Mouse (Mus musculus): ENCODE data around the gene Hoxd3. TPM values are rescaled to one million over a fixed set of nuclear protein-coding genes. Genes with fewer than 3 reads are reported as not detected.

The Hoxd3 gene
- polyA plus RNA-seq, 1 experiment from 2014 or later, result not detected

DNA sequence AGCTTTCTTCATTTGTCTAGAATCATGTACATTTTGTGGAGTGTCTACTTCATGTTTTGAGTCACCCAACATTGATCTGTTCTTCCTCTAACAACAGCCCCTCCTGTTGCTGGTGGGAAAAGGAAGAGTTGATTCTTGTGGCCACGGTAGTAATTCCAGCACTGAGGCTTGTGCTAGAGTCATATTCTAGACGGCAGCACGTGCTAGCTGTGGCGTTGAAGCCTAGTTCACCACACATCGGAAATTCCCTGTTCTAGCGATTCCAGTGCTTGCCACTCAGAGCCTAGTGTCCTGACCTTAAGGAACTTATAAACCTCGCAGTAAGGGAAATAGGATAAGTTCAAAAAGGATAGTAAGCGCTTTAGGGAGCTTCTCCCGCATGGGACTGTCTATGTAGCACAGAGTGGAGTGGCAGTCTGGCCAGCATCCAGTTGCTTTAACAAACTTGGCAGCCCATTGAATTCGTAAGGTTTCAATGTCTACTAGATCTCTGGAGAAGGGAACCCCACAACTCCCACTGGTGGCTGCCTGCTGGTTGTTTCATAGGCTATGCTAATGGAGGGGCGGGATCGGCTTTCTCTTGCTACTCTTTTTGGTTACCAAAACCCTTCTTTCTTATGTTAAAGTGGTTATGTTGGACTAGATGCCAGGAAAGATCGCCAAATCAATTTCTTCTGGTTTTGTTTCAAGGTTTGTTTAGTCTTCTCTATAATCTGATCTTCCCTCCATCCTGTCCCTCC, 66.0 kb downstream of the Hoxd3 start:
- H3K4me3 ChIP-seq (ENCODE audit: low read depth, low read length), result no peak overlapping the region
- 62% methylated on average over 13 of the region's 13 CpGs for WGBS
- DNase-seq (ENCODE audit: low spot score) (no peak), ATAC-seq (no peak)
- no peak overlapping the region for H3K4me2 ChIP-seq (replicated peaks; ENCODE audit: low read depth, low read length)
- no peaks in the 10 kb centered on the region for H3K4me1 ChIP-seq (ENCODE audit: insufficient read depth, low read depth, low read length)
- no peaks in the 10 kb centered on the region for H3K27me3 ChIP-seq (replicated peaks; ENCODE audit: insufficient read depth, low read length)
- H3K36me3 ChIP-seq (ENCODE audit: insufficient read depth, low read length), result no peaks in the 10 kb centered on the region
- H3K9ac ChIP-seq (replicated peaks; ENCODE audit: low read depth), result no peak overlapping the region
- no peak overlapping the region for H3K27ac ChIP-seq (ENCODE audit: low read length)
- no peaks in the 10 kb centered on the region for H3K9me3 ChIP-seq (ENCODE audit: low read length)
- no peak for TF ChIP-seq CTCF (IDR thresholded peaks at IDR 0.05)
- no peak for TF ChIP-seq EP300 (IDR thresholded peaks at IDR 0.05)

DNA sequence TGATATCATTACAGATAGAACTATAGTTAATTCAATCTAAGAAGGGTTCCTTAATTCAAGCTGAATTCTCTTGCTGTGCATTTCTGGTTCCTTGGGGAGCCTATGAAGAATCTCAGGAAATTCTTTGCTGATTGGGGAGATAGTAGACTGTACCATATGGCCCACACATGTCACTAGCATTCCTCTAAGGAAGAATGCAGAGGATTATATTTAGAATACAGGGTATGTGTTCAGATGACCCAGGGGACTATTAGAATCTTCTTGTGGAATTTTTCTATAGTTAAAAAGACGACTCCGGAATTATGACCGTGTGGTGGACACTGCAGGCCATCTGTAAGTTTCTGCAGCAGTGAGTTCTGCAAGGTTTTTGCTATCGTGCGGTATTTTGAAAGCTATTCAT, 69.7 kb downstream of the Hoxd3 start:
- no peak overlapping the region for H3K27ac ChIP-seq (ENCODE audit: low read length)
- H3K4me3 ChIP-seq (ENCODE audit: low read depth, low read length), result no peak overlapping the region
- H3K9me3 ChIP-seq (ENCODE audit: low read length), result no peaks in the 10 kb centered on the region
- ATAC-seq (no peak), DNase-seq (ENCODE audit: low spot score) (no peak)
- TF ChIP-seq CTCF (IDR thresholded peaks at IDR 0.05), result no peak
- TF ChIP-seq EP300 (IDR thresholded peaks at IDR 0.05), result no peak
- no peaks in the 10 kb centered on the region for H3K4me1 ChIP-seq (ENCODE audit: insufficient read depth, low read depth, low read length)
- H3K9ac ChIP-seq (replicated peaks; ENCODE audit: low read depth), result no peak overlapping the region
- 77% methylated on average over 5 of the region's 5 CpGs for WGBS
- no peaks in the 10 kb centered on the region for H3K36me3 ChIP-seq (ENCODE audit: insufficient read depth, low read length)
- no peak overlapping the region for H3K4me2 ChIP-seq (replicated peaks; ENCODE audit: low read depth, low read length)
- H3K27me3 ChIP-seq (replicated peaks; ENCODE audit: insufficient read depth, low read length), result no peaks in the 10 kb centered on the region

DNA sequence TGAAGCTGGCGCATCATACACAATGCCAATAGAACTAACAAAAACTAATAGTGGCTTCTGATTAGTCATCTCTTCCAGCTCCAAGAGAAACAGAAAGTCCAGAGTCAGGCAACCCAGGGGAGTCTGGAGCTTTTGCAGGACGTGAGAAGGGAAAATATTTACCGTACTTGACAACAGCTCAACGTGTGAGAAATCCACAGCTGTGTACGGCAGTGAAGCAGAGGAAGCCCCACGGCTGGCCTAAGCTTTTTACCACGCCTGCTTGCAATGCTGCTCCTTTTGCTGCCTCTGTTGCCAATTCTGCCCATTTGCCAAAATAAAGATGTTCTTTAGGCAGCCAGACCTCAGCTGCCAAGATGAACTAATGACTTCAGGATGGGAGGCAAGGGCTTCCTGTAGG, 83.8 kb downstream of the Hoxd3 start:
- Histone ChIP-seq H3K27me3 (replicated peaks; ENCODE audit: insufficient read depth, low read length) (no peaks in the 10 kb centered on the region), H3K36me3 (ENCODE audit: insufficient read depth, low read length) (no peaks in the 10 kb centered on the region), H3K27ac (ENCODE audit: low read length) (no peak overlapping the region), H3K4me1 (ENCODE audit: insufficient read depth, low read depth, low read length) (no peaks in the 10 kb centered on the region), H3K4me3 (ENCODE audit: low read depth, low read length) (no peak overlapping the region), H3K9me3 (ENCODE audit: low read length) (no peaks in the 10 kb centered on the region), H3K9ac (replicated peaks; ENCODE audit: low read depth) (no peak overlapping the region), H3K4me2 (replicated peaks; ENCODE audit: low read depth, low read length) (no peak overlapping the region)
- no peak for TF ChIP-seq CTCF (IDR thresholded peaks at IDR 0.05)
- no peak for TF ChIP-seq EP300 (IDR thresholded peaks at IDR 0.05)
- DNase-seq (ENCODE audit: low spot score) (peak; percentile 18), ATAC-seq (no peak)
- WGBS, result 36% methylated on average over 7 of the region's 7 CpGs

MicroRNAs encoded within 50 kb of the gene (microRNA counts, 519-probe panel; counts per million panel counts)
- 2,371 counts per million, percentile 7 among the panel's probes with 10 or more counts for microRNA mmu-miR-10b

Small RNA genes within 50 kb of the gene (microRNA-seq; reads per million reads assigned to microRNA genes)
- not detected for gene Gm44463
- gene Mir10b, result 738 reads per million, percentile 72 among the genes with 10 or more reads in this experiment

Other genes starting within 250 kb of the Hoxd3 start
- 10.6 and 13.3 TPM in 2 replicates for gene Lnpk, start 132.5 kb upstream of the Hoxd3 start, polyA plus RNA-seq (2015; fragmentation: Nextera tagmentation; extraction: Ambion mirVana)
- not detected in 2 replicates for gene Evx2, start 52.4 kb upstream of the Hoxd3 start, polyA plus RNA-seq (2015; fragmentation: Nextera tagmentation; extraction: Ambion mirVana)
- not detected in 2 replicates for gene Hoxd13, start 43.6 kb upstream of the Hoxd3 start, polyA plus RNA-seq (2015; fragmentation: Nextera tagmentation; extraction: Ambion mirVana)
- not detected in 2 replicates for gene Hoxd12, start 36.9 kb upstream of the Hoxd3 start, polyA plus RNA-seq (2015; fragmentation: Nextera tagmentation; extraction: Ambion mirVana)
- gene Hoxd11, start 32.4 kb upstream of the Hoxd3 start, polyA plus RNA-seq (2015; fragmentation: Nextera tagmentation; extraction: Ambion mirVana), result not detected in 2 replicates
- 0.20 TPM in 1 of 2 replicates, not detected in the other for gene Hoxd10, start 20.0 kb upstream of the Hoxd3 start, polyA plus RNA-seq (2015; fragmentation: Nextera tagmentation; extraction: Ambion mirVana)
- gene Hoxd9, start 14.2 kb upstream of the Hoxd3 start, polyA plus RNA-seq (2015; fragmentation: Nextera tagmentation; extraction: Ambion mirVana), result 0.33 and 0.38 TPM in 2 replicates
- 0.44 and 0.50 TPM in 2 replicates for gene Hoxd8, start 7.3 kb upstream of the Hoxd3 start, polyA plus RNA-seq (2015; fragmentation: Nextera tagmentation; extraction: Ambion mirVana)
- gene Hoxd4, start within 50 bp of the Hoxd3 start, polyA plus RNA-seq (2015; fragmentation: Nextera tagmentation; extraction: Ambion mirVana), result not detected in 2 replicates
- gene Gm28230, start 14.8 kb downstream of the Hoxd3 start, polyA plus RNA-seq (2015; fragmentation: Nextera tagmentation; extraction: Ambion mirVana), result not detected in 2 replicates
- gene Hoxd1, start 51.1 kb downstream of the Hoxd3 start, polyA plus RNA-seq (2015; fragmentation: Nextera tagmentation; extraction: Ambion mirVana), result not detected in 2 replicates
- 83.7 and 87.7 TPM in 2 replicates for gene Mtx2, start 113.9 kb downstream of the Hoxd3 start, polyA plus RNA-seq (2015; fragmentation: Nextera tagmentation; extraction: Ambion mirVana)